Mouse (Mus musculus) limb, embryonic 11.5 days (tissue): ENCODE data around the gene Pwwp2b. TPM values are rescaled to one million over a fixed set of nuclear protein-coding genes. Genes with fewer than 3 reads are reported as not detected.

Source experiments
- ATAC-seq: fragments of 200-750 bp; cut with Nextera tagmentation; 2 replicates; pipeline ENCODE4 v1.8.0; 2017; ENCODE audit warnings: low read depth; ENCODE audit not compliant: insufficient number of reproducible peaks, low FRiP score, low TSS enrichment
- DNase-seq: peaks from one replicate; pipeline ENCODE4 v3.0.0-alpha.2; 2015; ENCODE audit warnings: low spot score
- H3K27ac ChIP-seq: fragments of 300-500 bp; sonication (generic); replicated peaks from 2 replicates; pipeline ENCODE4 v1.5.1; 2014; ENCODE audit warnings: low read depth, mild to moderate bottlenecking, low read length
- H3K27me3 ChIP-seq: fragments of 300-500 bp; sonication (generic); 2 replicates; pipeline ENCODE4 v1.6.1; 2014; ENCODE audit warnings: mild to moderate bottlenecking, low read length, mixed read lengths; ENCODE audit not compliant: control insufficient read depth, insufficient read depth
- H3K36me3 ChIP-seq: fragments of 300-500 bp; sonication (generic); 2 replicates; pipeline ENCODE4 v1.6.1; 2014; ENCODE audit warnings: mild to moderate bottlenecking, low read length, moderate library complexity, mixed read lengths; ENCODE audit not compliant: control insufficient read depth, insufficient read depth
- H3K4me1 ChIP-seq: fragments of 300-500 bp; sonication (generic); 2 replicates; pipeline ENCODE4 v1.6.1; 2014; ENCODE audit warnings: low read length, mixed read lengths; ENCODE audit not compliant: control insufficient read depth, insufficient read depth
- H3K4me2 ChIP-seq: fragments of 300-500 bp; sonication (generic); 2 replicates; pipeline ENCODE4 v1.6.1; 2014; ENCODE audit warnings: low read depth, mild to moderate bottlenecking, moderate library complexity; ENCODE audit not compliant: severe bottlenecking
- H3K4me3 ChIP-seq: fragments of 300-500 bp; sonication (generic); 2 replicates; pipeline ENCODE4 v1.5.1; 2014; ENCODE audit warnings: low read depth, low read length
- H3K9ac ChIP-seq: fragments of 300-500 bp; sonication (generic); 2 replicates; pipeline ENCODE4 v1.6.1; 2014; ENCODE audit warnings: mild to moderate bottlenecking, low read length
- H3K9me3 ChIP-seq: fragments of 300-500 bp; sonication (generic); 2 replicates; pipeline ENCODE4 v1.6.1; 2016; ENCODE audit warnings: low read length; ENCODE audit not compliant: control insufficient read depth
- WGBS: fragments of 180-500 bp; shearing (Covaris S2); extraction: QIAGEN DNeasy Blood & Tissue Kit; methylation state at CpG from one replicate; pipeline ENCODE4 v1.1.7; 2014; 5-methylcytosine and 5-hydroxymethylcytosine counted together
- polyA plus RNA-seq: library from polyadenylated mRNA; unstranded; fragments of >200 nt; fragmentation: Nextera tagmentation; extraction: Ambion mirVana; gene quantifications from 2 replicates; pipeline ENCODE4 v1.2.1, GENCODE M21; 2014

Pwwp2b gene
- polyA plus RNA-seq, 1 experiment from 2014 or later = 5.7 TPM

DNA sequence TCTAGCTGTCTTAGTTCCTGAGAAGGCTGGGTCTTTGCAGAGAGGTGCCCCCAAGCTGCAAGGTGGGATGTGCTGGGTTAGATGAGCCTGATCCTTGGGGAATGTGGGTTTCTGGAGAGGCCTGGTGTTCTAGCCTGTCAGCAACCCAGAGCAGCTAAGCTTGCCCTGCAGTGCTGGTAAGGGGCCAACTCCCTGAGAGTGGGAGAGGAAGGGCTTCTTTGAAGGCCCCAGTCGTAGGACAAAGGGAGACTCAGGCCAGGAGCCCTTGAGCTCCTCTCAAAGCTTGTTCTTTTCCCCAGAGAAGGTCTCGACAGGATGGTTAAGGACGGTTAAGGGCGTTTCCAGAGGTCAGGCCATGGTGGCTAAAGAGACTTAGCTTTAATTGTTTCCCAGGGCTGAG is 16.1 kb downstream of the Pwwp2b start:
- ATAC-seq (no peak), DNase-seq (no peak)
- H3K9me3 ChIP-seq = no peaks in the 10 kb centered on the region
- no peaks in the 10 kb centered on the region for H3K4me1 ChIP-seq
- WGBS = 69% methylated on average over 4 of the region's 4 CpGs
- no peak overlapping the region for H3K27ac ChIP-seq
- H3K9ac ChIP-seq = no peak overlapping the region
- no peaks in the 10 kb centered on the region for H3K27me3 ChIP-seq
- no peak overlapping the region for H3K4me3 ChIP-seq
- H3K4me2 ChIP-seq = no peak overlapping the region
- H3K36me3 ChIP-seq = no peaks in the 10 kb centered on the region

DNA sequence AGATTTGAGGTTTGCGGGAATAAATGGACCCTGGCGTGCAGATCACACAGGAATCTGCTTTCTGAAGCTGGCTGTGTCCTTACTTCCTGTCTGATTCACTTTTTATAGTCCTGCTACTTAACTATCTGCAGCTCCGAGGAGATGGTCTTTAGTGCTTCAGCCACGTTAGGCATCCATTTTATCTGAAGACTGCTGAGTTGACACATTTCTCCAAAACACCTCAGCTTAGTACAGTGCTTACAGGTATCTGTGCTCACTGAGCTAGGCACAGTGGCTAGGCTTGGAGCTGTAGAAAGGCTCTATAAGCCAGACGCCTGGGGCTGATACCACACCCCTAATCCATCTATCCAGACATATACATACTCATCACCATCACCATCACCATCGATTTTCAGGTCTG is 17.4 kb downstream of the Pwwp2b start:
- no peaks in the 10 kb centered on the region for H3K36me3 ChIP-seq
- H3K4me1 ChIP-seq = no peaks in the 10 kb centered on the region
- H3K4me3 ChIP-seq = no peak overlapping the region
- no peaks in the 10 kb centered on the region for H3K27me3 ChIP-seq
- 71% methylated on average over 6 of the region's 6 CpGs for WGBS
- H3K9me3 ChIP-seq = no peaks in the 10 kb centered on the region
- H3K4me2 ChIP-seq = no peak overlapping the region
- H3K9ac ChIP-seq = no peak overlapping the region
- no peak for DNase-seq
- no peak overlapping the region for H3K27ac ChIP-seq
- ATAC-seq = no peak

DNA sequence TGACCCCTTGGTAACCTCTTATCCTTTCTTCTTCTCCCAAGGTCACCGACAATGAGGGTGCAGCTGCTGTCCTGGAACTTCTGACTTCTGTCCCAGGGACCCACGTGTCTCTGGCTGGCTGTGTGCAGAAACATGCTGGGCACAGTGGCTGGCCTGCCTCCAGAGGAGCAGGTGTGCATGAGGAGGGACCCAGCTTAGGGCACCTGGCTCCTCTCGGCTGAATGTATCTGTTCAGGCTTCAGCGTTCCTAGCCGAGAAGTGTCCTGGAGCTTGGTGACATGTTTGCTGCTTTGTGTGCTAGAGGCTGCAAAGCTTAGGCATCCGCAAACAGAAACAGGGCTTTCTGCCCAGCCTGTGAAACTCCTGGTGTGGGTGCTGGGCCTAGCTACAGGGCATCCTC is 18.1 kb downstream of the Pwwp2b start:
- 82% methylated on average over 6 of the region's 6 CpGs for WGBS

DNA sequence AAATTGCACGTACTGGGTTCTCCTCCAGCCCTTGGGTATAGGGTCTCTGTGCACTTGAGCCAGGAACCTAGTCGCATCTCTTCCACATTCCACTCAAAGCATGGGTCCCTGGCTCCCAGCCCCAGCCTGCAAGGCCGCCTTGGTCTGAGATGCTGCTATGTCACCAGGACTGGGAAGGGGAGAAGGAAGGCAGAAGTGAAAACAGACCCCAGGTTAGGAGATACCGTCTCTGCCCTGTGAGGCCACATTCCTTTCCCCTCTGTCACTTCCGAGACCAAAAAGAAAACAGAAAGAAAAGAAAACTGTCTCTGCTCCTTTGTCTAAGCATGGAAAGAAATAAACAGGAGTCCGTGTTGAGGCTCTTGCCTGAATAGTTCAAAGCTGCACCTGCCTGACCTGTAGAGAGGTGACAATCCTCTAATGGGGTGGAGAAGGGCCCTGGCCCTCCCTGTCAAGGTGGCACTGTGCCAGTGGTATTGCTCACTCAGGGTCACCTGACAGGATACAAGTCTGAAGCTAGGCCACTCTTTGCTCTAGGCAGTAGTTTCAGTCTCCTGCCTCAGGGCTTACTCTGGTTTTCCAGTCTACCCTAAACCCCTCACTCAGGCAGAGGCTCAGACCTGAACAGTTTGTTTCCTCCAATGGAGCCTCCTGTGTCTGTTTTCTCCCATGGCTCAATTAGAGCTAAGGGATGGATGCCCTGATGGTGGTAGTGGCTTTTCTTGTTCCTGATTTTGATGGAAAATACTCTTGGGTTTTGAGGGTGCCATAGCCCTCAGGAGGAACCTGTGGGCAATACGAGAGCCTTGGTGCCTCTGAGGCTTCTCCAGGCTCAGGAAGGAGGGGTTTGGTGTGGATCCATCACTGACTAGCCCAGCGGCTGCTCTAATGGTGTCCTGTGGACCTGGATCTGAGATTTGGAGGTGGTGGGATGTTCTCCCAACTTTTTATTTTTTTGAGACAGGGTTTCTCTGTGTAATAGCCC is 18.9 kb downstream of the Pwwp2b start:
- no peaks in the 10 kb centered on the region for H3K36me3 ChIP-seq
- no peaks in the 10 kb centered on the region for H3K4me1 ChIP-seq
- 83% methylated on average over 8 of the region's 8 CpGs for WGBS

More for the DNA sequence above, 18.1 kb downstream of the Pwwp2b start:
- Histone ChIP-seq H3K9ac (no peak overlapping the region), H3K4me3 (no peak overlapping the region), H3K27me3 (no peaks in the 10 kb centered on the region), H3K36me3 (no peaks in the 10 kb centered on the region), H3K9me3 (no peaks in the 10 kb centered on the region), H3K4me1 (no peaks in the 10 kb centered on the region), H3K4me2 (no peak overlapping the region), H3K27ac (no peak overlapping the region)
- ATAC-seq = no peak
- DNase-seq = no peak

DNA sequence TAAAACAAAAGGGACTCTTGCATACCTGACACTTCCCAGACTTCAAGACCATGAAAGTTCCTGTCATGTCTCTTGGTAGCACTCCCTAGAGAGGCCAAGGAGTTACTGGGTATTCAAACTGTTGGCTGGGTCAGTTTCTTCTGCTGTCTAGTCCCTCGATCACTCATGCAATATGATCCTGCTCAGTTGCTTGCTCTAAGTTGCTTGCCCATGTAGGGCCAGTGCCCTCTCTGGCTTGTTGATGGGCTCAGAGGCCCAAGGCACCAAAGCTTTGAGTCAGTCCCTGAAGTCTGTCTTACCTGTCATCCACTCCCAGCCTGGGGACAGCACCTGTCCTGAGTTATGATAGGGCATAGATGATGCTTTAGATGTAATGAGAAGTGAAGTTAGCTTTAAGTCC is 22.5 kb downstream of the Pwwp2b start:
- ATAC-seq = no peak

More for the DNA sequence above, 18.9 kb downstream of the Pwwp2b start:
- no peaks in the 10 kb centered on the region for H3K9me3 ChIP-seq
- no peaks in the 10 kb centered on the region for H3K27me3 ChIP-seq
- DNase-seq (no peak), ATAC-seq (no peak)
- no peak overlapping the region for H3K4me3 ChIP-seq
- no peak overlapping the region for H3K27ac ChIP-seq
- no peak overlapping the region for H3K9ac ChIP-seq
- no peak overlapping the region for H3K4me2 ChIP-seq

DNA sequence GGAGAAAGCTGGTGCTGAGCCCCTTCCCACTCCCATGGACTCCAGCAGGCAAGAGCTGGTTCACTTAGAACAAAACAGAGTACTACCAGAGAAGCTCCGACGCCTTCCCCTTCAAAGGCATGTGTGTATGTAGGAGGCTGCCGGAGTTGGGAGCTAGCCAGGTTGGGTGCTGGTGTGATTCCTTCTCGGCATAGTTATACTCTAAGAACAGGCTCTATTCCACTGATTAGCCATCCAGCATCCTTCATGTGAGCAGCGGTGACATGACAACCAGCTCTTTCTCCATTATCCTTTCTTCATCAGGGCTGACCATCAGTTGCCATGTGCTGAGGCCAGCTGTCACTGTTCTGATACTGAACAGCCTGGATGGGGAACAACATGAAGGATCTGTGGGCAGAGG is 23.6 kb downstream of the Pwwp2b start:
- WGBS = 88% methylated on average over 5 of the region's 5 CpGs
- Histone ChIP-seq H3K36me3 (no peaks in the 10 kb centered on the region), H3K9ac (no peak overlapping the region), H3K4me3 (no peak overlapping the region), H3K27ac (no peak overlapping the region), H3K9me3 (no peaks in the 10 kb centered on the region), H3K4me1 (0 out of 2 replicates have a peak, but pooled peaks cover 3% of the 10 kb centered on the region), H3K4me2 (no peak overlapping the region), H3K27me3 (no peaks in the 10 kb centered on the region)
- DNase-seq = no peak
- ATAC-seq = no peak

More for the DNA sequence above, 22.5 kb downstream of the Pwwp2b start:
- Histone ChIP-seq H3K36me3 (no peaks in the 10 kb centered on the region), H3K27ac (no peak overlapping the region), H3K27me3 (no peaks in the 10 kb centered on the region), H3K4me1 (0 out of 2 replicates have a peak, but pooled peaks cover 3% of the 10 kb centered on the region), H3K4me2 (no peak overlapping the region), H3K9me3 (no peaks in the 10 kb centered on the region), H3K4me3 (no peak overlapping the region), H3K9ac (no peak overlapping the region)
- DNase-seq = no peak
- WGBS = 73% methylated on average over 1 of the region's 1 CpGs

DNA sequence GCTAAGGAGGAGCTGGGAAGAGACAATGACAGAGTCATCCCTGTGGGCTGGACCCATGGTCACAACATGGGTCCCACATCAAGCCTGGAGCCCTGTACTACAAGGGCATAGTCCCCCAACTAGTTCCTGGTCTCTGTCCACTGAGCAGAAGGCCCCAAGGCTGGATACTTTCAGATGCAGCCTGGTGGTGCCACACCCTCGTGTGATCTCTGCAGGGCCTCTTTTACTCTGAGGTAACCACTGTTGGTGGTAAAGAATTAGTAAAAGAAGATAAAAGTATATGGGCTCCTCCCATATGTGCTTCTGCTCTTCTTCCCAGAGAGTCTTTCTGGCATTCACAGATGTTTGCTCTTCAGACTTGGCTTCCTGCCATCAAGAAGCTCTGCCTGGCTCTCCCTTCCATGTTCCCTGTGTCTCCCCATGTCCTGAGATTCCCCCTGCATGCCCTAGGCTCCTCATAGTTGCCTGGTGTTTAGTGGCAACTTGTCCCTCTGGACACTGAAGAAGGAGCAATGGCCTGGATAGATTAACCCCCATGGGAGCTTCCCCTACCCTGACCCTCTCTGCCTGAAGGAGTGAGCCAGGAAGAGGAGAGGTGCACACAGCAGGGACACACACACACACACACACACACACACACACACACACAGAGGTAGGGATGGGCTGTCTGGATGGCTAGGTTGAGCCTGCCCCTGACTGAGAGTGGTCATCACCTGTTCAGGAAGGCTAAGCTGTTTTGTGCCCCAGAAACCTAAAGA is 24.5 kb downstream of the Pwwp2b start:
- DNase-seq = no peak
- no peak overlapping the region for H3K4me2 ChIP-seq
- WGBS = 41% methylated on average over 1 of the region's 1 CpGs
- H3K27me3 ChIP-seq = no peaks in the 10 kb centered on the region
- no peak for ATAC-seq
- no peak overlapping the region for H3K9ac ChIP-seq
- H3K4me3 ChIP-seq = no peak overlapping the region
- H3K27ac ChIP-seq = no peak overlapping the region
- H3K4me1 ChIP-seq = 0 out of 2 replicates have a peak, but pooled peaks cover 3% of the 10 kb centered on the region
- no peaks in the 10 kb centered on the region for H3K9me3 ChIP-seq
- no peaks in the 10 kb centered on the region for H3K36me3 ChIP-seq

DNA sequence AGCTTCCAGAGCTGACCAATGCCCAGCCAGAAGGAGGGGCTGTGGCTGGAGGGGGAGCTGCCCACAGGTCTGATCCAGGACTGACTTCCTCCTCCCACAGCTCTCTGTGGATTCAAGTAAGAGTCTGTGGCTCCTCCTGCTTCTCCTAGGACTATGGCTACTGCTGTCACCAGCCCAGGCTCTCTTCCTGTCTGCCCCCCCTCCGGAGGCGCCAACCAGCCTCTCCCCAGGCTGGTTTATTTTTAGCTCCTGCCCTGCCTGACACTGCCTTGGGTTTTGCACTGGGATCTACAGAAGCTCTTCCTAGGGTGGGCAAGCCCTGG is 25.1 kb downstream of the Pwwp2b start:
- DNase-seq (no peak), ATAC-seq (no peak)
- Histone ChIP-seq H3K9me3 (no peaks in the 10 kb centered on the region), H3K4me2 (no peak overlapping the region), H3K4me1 (0 out of 2 replicates have a peak, but pooled peaks cover 3% of the 10 kb centered on the region), H3K36me3 (no peaks in the 10 kb centered on the region), H3K27me3 (no peaks in the 10 kb centered on the region), H3K27ac (no peak overlapping the region), H3K4me3 (no peak overlapping the region), H3K9ac (no peak overlapping the region)
- 59% methylated on average over 2 of the region's 2 CpGs for WGBS
